Mouse (Mus musculus): Measurements from ENCODE around the gene Slc44a2. TPM values are rescaled to one million over a fixed set of nuclear protein-coding genes. Genes with fewer than 3 reads are reported as not detected.

Slc44a2 gene
- polyA plus RNA-seq, 1 experiment from 2014 or later = 103 TPM

GRCm38 (mm10) chr9:21334747-21335146 lies 14.2 kb downstream of the Slc44a2 start:
- Histone ChIP-seq H3K4me2 (no peak overlapping the region), H3K9ac (replicated peaks) (no peak overlapping the region), H3K27ac (no peak overlapping the region), H3K36me3 (peaks cover 15% of the 10 kb centered on the region; the same call in 1 of the 2 replicates), H3K27me3 (peaks cover 7% of the 10 kb centered on the region; the same call in 1 of the 2 replicates), H3K9me3 (no peaks in the 10 kb centered on the region), H3K4me1 (replicated peaks) (peaks cover 22% of the 10 kb centered on the region), H3K4me3 (replicated peaks) (no peak overlapping the region)
- no peak for ATAC-seq (ENCODE audit: insufficient number of reproducible peaks, insufficient read depth, low FRiP score, low TSS enrichment, low read depth)

GRCm38 (mm10) chr9:21335391-21335790 lies 14.9 kb downstream of the Slc44a2 start:
- H3K9ac ChIP-seq (replicated peaks) = no peak overlapping the region
- peaks cover 7% of the 10 kb centered on the region; the same call in 1 of the 2 replicates for H3K27me3 ChIP-seq
- no peak overlapping the region for H3K4me3 ChIP-seq (replicated peaks)
- 79% methylated on average over 4 of the region's 4 CpGs for WGBS
- peaks cover 22% of the 10 kb centered on the region for H3K4me1 ChIP-seq (replicated peaks)
- H3K4me2 ChIP-seq = no peak overlapping the region
- peaks cover 17% of the 10 kb centered on the region; the same call in 1 of the 2 replicates for H3K36me3 ChIP-seq
- H3K9me3 ChIP-seq = no peaks in the 10 kb centered on the region
- no peak for ATAC-seq (ENCODE audit: insufficient number of reproducible peaks, insufficient read depth, low FRiP score, low TSS enrichment, low read depth)
- H3K27ac ChIP-seq = no peak overlapping the region

- no peak overlapping the region for H3K27ac ChIP-seq
These were observed 16.0 kb downstream of the Slc44a2 start for GRCm38 (mm10) chr9:21336491-21336890.

GRCm38 (mm10) chr9:21337652-21338051 lies 17.2 kb downstream of the Slc44a2 start:
- H3K9me3 ChIP-seq = no peaks in the 10 kb centered on the region
- ATAC-seq (ENCODE audit: insufficient number of reproducible peaks, insufficient read depth, low FRiP score, low TSS enrichment, low read depth) = 0 out of 2 replicates have a peak, but pooled peaks have one; percentile 71
- H3K36me3 ChIP-seq = peaks cover 36% of the 10 kb centered on the region
- peak overlapping the region; percentile 18 for H3K4me3 ChIP-seq (replicated peaks)
- no peak overlapping the region for H3K27ac ChIP-seq
- H3K4me1 ChIP-seq (replicated peaks) = peaks cover 12% of the 10 kb centered on the region
- 11% methylated on average over 20 of the region's 20 CpGs for WGBS
- H3K4me2 ChIP-seq = peak overlapping the region; percentile 13; the same call in 1 of the 2 replicates
- H3K9ac ChIP-seq (replicated peaks) = peak overlapping the region; percentile 27; the same call in 1 of the 2 replicates
- peaks cover 7% of the 10 kb centered on the region; the same call in 1 of the 2 replicates for H3K27me3 ChIP-seq

More at GRCm38 (mm10) chr9:21336491-21336890, 16.0 kb downstream of the Slc44a2 start:
- H3K9ac ChIP-seq (replicated peaks) = no peak overlapping the region
- no peak overlapping the region for H3K4me3 ChIP-seq (replicated peaks)
- peaks cover 22% of the 10 kb centered on the region for H3K4me1 ChIP-seq (replicated peaks)
- H3K9me3 ChIP-seq = no peaks in the 10 kb centered on the region
- ATAC-seq (ENCODE audit: insufficient number of reproducible peaks, insufficient read depth, low FRiP score, low TSS enrichment, low read depth) = no peak
- peaks cover 24% of the 10 kb centered on the region for H3K36me3 ChIP-seq
- WGBS = 79% methylated on average over 8 of the region's 8 CpGs
- H3K27me3 ChIP-seq = peaks cover 7% of the 10 kb centered on the region; the same call in 1 of the 2 replicates
- no peak overlapping the region for H3K4me2 ChIP-seq

GRCm38 (mm10) chr9:21340411-21340810 lies 19.9 kb downstream of the Slc44a2 start:
- Histone ChIP-seq H3K27me3 (peaks cover 7% of the 10 kb centered on the region; the same call in 1 of the 2 replicates), H3K9ac (replicated peaks) (no peak overlapping the region), H3K4me2 (no peak overlapping the region), H3K27ac (no peak overlapping the region), H3K4me1 (replicated peaks) (peaks cover 7% of the 10 kb centered on the region), H3K9me3 (no peaks in the 10 kb centered on the region), H3K36me3 (peaks cover 61% of the 10 kb centered on the region), H3K4me3 (replicated peaks) (no peak overlapping the region)
- no peak for ATAC-seq (ENCODE audit: insufficient number of reproducible peaks, insufficient read depth, low FRiP score, low TSS enrichment, low read depth)
- 91% methylated on average over 4 of the region's 4 CpGs for WGBS

GRCm38 (mm10) chr9:21346627-21347365 lies 26.3 kb downstream of the Slc44a2 start:
- ATAC-seq (ENCODE audit: insufficient number of reproducible peaks, insufficient read depth, low FRiP score, low TSS enrichment, low read depth) = no peak
- no peak overlapping the region for H3K4me3 ChIP-seq (replicated peaks)
- no peak overlapping the region for H3K27ac ChIP-seq
- WGBS = 69% methylated on average over 16 of the region's 16 CpGs
- H3K9ac ChIP-seq (replicated peaks) = no peak overlapping the region
- H3K36me3 ChIP-seq = peaks cover 90% of the 10 kb centered on the region
- H3K4me1 ChIP-seq (replicated peaks) = no peaks in the 10 kb centered on the region
- H3K27me3 ChIP-seq = no peaks in the 10 kb centered on the region
- H3K4me2 ChIP-seq = no peak overlapping the region
- H3K9me3 ChIP-seq = no peaks in the 10 kb centered on the region

- H3K27me3 ChIP-seq = no peaks in the 10 kb centered on the region
- no peak overlapping the region for H3K4me3 ChIP-seq (replicated peaks)
- no peak overlapping the region for H3K9ac ChIP-seq (replicated peaks)
- WGBS = 90% methylated on average over 3 of the region's 3 CpGs
- no peak for ATAC-seq (ENCODE audit: insufficient number of reproducible peaks, insufficient read depth, low FRiP score, low TSS enrichment, low read depth)
- H3K4me1 ChIP-seq (replicated peaks) = peaks cover 8% of the 10 kb centered on the region
- peaks cover 89% of the 10 kb centered on the region for H3K36me3 ChIP-seq
- H3K4me2 ChIP-seq = no peak overlapping the region
- no peaks in the 10 kb centered on the region for H3K9me3 ChIP-seq
- H3K27ac ChIP-seq = no peak overlapping the region
These were observed 27.7 kb downstream of the Slc44a2 start for GRCm38 (mm10) chr9:21348152-21348551.

- Histone ChIP-seq H3K9me3 (no peaks in the 10 kb centered on the region), H3K4me3 (replicated peaks) (no peak overlapping the region), H3K36me3 (peaks cover 84% of the 10 kb centered on the region), H3K4me1 (replicated peaks) (peaks cover 10% of the 10 kb centered on the region), H3K9ac (replicated peaks) (no peak overlapping the region), H3K27me3 (no peaks in the 10 kb centered on the region), H3K27ac (no peak overlapping the region), H3K4me2 (no peak overlapping the region)
- WGBS = 89% methylated on average over 7 of the region's 7 CpGs
- ATAC-seq (ENCODE audit: insufficient number of reproducible peaks, insufficient read depth, low FRiP score, low TSS enrichment, low read depth) = no peak
These were observed 30.7 kb downstream of the Slc44a2 start for GRCm38 (mm10) chr9:21351178-21351577.

- no peaks in the 10 kb centered on the region for H3K27me3 ChIP-seq
- no peak overlapping the region for H3K9ac ChIP-seq (replicated peaks)
- no peak for ATAC-seq (ENCODE audit: insufficient number of reproducible peaks, insufficient read depth, low FRiP score, low TSS enrichment, low read depth)
- H3K36me3 ChIP-seq = peaks cover 80% of the 10 kb centered on the region
- H3K4me2 ChIP-seq = no peak overlapping the region
- no peak overlapping the region for H3K27ac ChIP-seq
- no peaks in the 10 kb centered on the region for H3K9me3 ChIP-seq
- no peak overlapping the region for H3K4me3 ChIP-seq (replicated peaks)
- WGBS = 92% methylated on average over 4 of the region's 4 CpGs
- peaks cover 10% of the 10 kb centered on the region for H3K4me1 ChIP-seq (replicated peaks)
These were observed 31.3 kb downstream of the Slc44a2 start for GRCm38 (mm10) chr9:21351702-21352377.

GRCm38 (mm10) chr9:21352463-21353372 lies 32.2 kb downstream of the Slc44a2 start:
- no peak overlapping the region for H3K4me3 ChIP-seq (replicated peaks)
- H3K4me2 ChIP-seq = no peak overlapping the region
- H3K36me3 ChIP-seq = peaks cover 71% of the 10 kb centered on the region
- 38% methylated on average over 20 of the region's 20 CpGs for WGBS
- H3K27me3 ChIP-seq = no peaks in the 10 kb centered on the region
- 0 out of 2 replicates have a peak overlapping the region, but pooled peaks have one; percentile 13 for H3K9ac ChIP-seq (replicated peaks)
- no peaks in the 10 kb centered on the region for H3K9me3 ChIP-seq
- H3K4me1 ChIP-seq (replicated peaks) = peaks cover 10% of the 10 kb centered on the region
- no peak overlapping the region for H3K27ac ChIP-seq
- no peak for ATAC-seq (ENCODE audit: insufficient number of reproducible peaks, insufficient read depth, low FRiP score, low TSS enrichment, low read depth)

- Histone ChIP-seq H3K4me2 (no peak overlapping the region), H3K9me3 (no peaks in the 10 kb centered on the region), H3K27me3 (no peaks in the 10 kb centered on the region), H3K27ac (peak overlapping the region; percentile 45; the same call in 1 of the 2 replicates), H3K4me3 (replicated peaks) (no peak overlapping the region), H3K4me1 (replicated peaks) (peaks cover 10% of the 10 kb centered on the region), H3K9ac (replicated peaks) (no peak overlapping the region), H3K36me3 (peaks cover 65% of the 10 kb centered on the region)
- WGBS = 64% methylated on average over 2 of the region's 2 CpGs
- ATAC-seq (ENCODE audit: insufficient number of reproducible peaks, insufficient read depth, low FRiP score, low TSS enrichment, low read depth) = no peak
These were observed 32.8 kb downstream of the Slc44a2 start for GRCm38 (mm10) chr9:21353373-21353686.

Data from limb, embryonic 12.5 days (tissue).